Mouse (Mus musculus) intestine, postnatal 0 days (tissue): Measurements from ENCODE around the gene Gm10065. TPM values are rescaled to one million over a fixed set of nuclear protein-coding genes. Genes with fewer than 3 reads are reported as not detected.

Experiments
- ATAC-seq: fragments of 200-750 bp; cut with Nextera tagmentation; 2 replicates; pipeline ENCODE4 v1.8.0; 2017; ENCODE audit warnings: mild to moderate bottlenecking, moderate TSS enrichment, moderate library complexity
- H3K27ac ChIP-seq: fragments of 300-500 bp; sonication (generic); 2 replicates; pipeline ENCODE4 v1.5.1; 2014; ENCODE audit warnings: mild to moderate bottlenecking, low read depth, low read length, moderate library complexity
- H3K27me3 ChIP-seq: fragments of 300-500 bp; sonication (generic); replicated peaks from 2 replicates; pipeline ENCODE4 v1.6.1; 2014; ENCODE audit warnings: low read length, mixed read lengths; ENCODE audit not compliant: control insufficient read depth, insufficient read depth
- H3K36me3 ChIP-seq: fragments of 300-500 bp; sonication (generic); 2 replicates; pipeline ENCODE4 v1.6.1; 2014; ENCODE audit warnings: mild to moderate bottlenecking, moderate library complexity; ENCODE audit not compliant: control insufficient read depth, insufficient read depth
- H3K4me1 ChIP-seq: fragments of 300-500 bp; sonication (generic); replicated peaks from 2 replicates; pipeline ENCODE4 v1.6.1; 2014; ENCODE audit warnings: antibody characterized with exemption, low read length, mixed read lengths; ENCODE audit not compliant: control insufficient read depth, insufficient read depth
- H3K4me2 ChIP-seq: fragments of 300-500 bp; sonication (generic); replicated peaks from 2 replicates; pipeline ENCODE4 v1.6.1; 2014; ENCODE audit warnings: low read depth, mild to moderate bottlenecking, moderate library complexity
- H3K4me3 ChIP-seq: fragments of 300-500 bp; sonication (generic); 2 replicates; pipeline ENCODE4 v1.5.1; 2014; ENCODE audit warnings: low read depth, low read length
- H3K9ac ChIP-seq: fragments of 300-500 bp; sonication (generic); 2 replicates; pipeline ENCODE4 v1.6.1; 2014; ENCODE audit warnings: mild to moderate bottlenecking, low read depth, low read length
- H3K9me3 ChIP-seq: fragments of 300-500 bp; sonication (generic); 2 replicates; pipeline ENCODE4 v1.6.1; 2016; ENCODE audit warnings: mixed run types; ENCODE audit not compliant: control insufficient read depth
- CTCF ChIP-seq: sonication (generic); IDR thresholded peaks from 2 replicates; pipeline ENCODE4 v1.5.1; 2016; ENCODE audit warnings: low read depth, mild to moderate bottlenecking, control low read depth, antibody characterized with exemption, moderate library complexity
- WGBS: fragments of 180-500 bp; shearing (Covaris S2); extraction: QIAGEN DNeasy Blood & Tissue Kit; methylation state at CpG from one replicate; pipeline ENCODE4 v1.1.7; 2014; 5-methylcytosine and 5-hydroxymethylcytosine counted together
- microRNA counts: library from miRNA; unstranded; fragments of <30 nt; microRNA quantifications from one replicate; lab custom pipeline; 2016
- microRNA-seq: library from miRNA; unstranded; fragments of <30 nt; microRNA quantifications from one replicate; pipeline ENCODE4, GENCODE M21; 2016
- polyA plus RNA-seq: library from polyadenylated mRNA; unstranded; fragments of >200 nt; fragmentation: Nextera tagmentation; extraction: Ambion mirVana; gene quantifications from 2 replicates; pipeline ENCODE4 v1.2.1, GENCODE M21; 2015

Gm10065 gene
- polyA plus RNA-seq, 1 experiment from 2014 or later, result not detected

GRCm38 (mm10) chr13:21441207-21441572, 38.1 kb downstream of the Gm10065 start:
- Histone ChIP-seq H3K9me3 (no peaks in the 10 kb centered on the region), H3K36me3 (peaks cover 27% of the 10 kb centered on the region), H3K4me1 (0 out of 2 replicates have a peak, but pooled peaks cover 2% of the 10 kb centered on the region), H3K27ac (peak overlapping the region; percentile 62; the same call in 1 of the 2 replicates), H3K9ac (peak overlapping the region; percentile 68; the same call in 1 of the 2 replicates), H3K27me3 (no peaks in the 10 kb centered on the region), H3K4me3 (peak overlapping the region; percentile 63), H3K4me2 (peak overlapping the region; percentile 88)
- no peak for TF ChIP-seq CTCF
- 20% methylated on average over 10 of the region's 10 CpGs for WGBS
- no peak for ATAC-seq

- peak within 1 kb of the TSS; percentile 68 for H3K9ac ChIP-seq
- peak; percentile 81 for ATAC-seq
- peak within 1 kb of the TSS; percentile 62; the same call in 1 of the 2 replicates for H3K27ac ChIP-seq
- peaks cover 23% of the 10 kb centered on the region for H3K36me3 ChIP-seq
- 1% methylated on average over 32 of the region's 32 CpGs for WGBS
- no peaks in the 10 kb centered on the region for H3K9me3 ChIP-seq
- H3K4me2 ChIP-seq, result peak within 1 kb of the TSS; percentile 88
- no peaks in the 10 kb centered on the region for H3K27me3 ChIP-seq
- TF ChIP-seq CTCF, result peak; percentile 74
- H3K4me3 ChIP-seq, result peak within 1 kb of the TSS; percentile 63
- 0 out of 2 replicates have a peak, but pooled peaks cover 2% of the 10 kb centered on the region for H3K4me1 ChIP-seq
Measured at GRCm38 (mm10) chr13:21440503-21441206, 38.6 kb downstream of the Gm10065 start, which contains the start of gene Pgbd1. TSS of gene Pgbd1 (minus strand) at chr13:21441058.

GRCm38 (mm10) chr13:21435476-21435875, 43.8 kb downstream of the Gm10065 start:
- no peak for TF ChIP-seq CTCF
- Histone ChIP-seq H3K27ac (no peak overlapping the region), H3K4me3 (no peak overlapping the region), H3K27me3 (no peaks in the 10 kb centered on the region), H3K9me3 (no peaks in the 10 kb centered on the region), H3K4me1 (0 out of 2 replicates have a peak, but pooled peaks cover 2% of the 10 kb centered on the region), H3K9ac (no peak overlapping the region), H3K4me2 (no peak overlapping the region), H3K36me3 (no peaks in the 10 kb centered on the region)
- 82% methylated on average over 4 of the region's 4 CpGs for WGBS
- no peak for ATAC-seq

MicroRNAs encoded within 50 kb of the gene (microRNA counts, 519-probe panel; counts per million panel counts)
- 3,802 counts per million, percentile 52 among the panel's probes with 10 or more counts for microRNA mmu-miR-1896 (lab: Ali Mortazavi, UCI)

Small RNAs within 50 kb of the gene (microRNA-seq; reads per million reads assigned to microRNA genes)
- gene Mir1896, result not detected

Other genes with a start within 250 kb of the Gm10065 start
- not detected in 2 replicates for gene Gpx5, start 186.7 kb downstream of the Gm10065 start, polyA plus RNA-seq
- gene Gpx6, start 167.3 kb downstream of the Gm10065 start, polyA plus RNA-seq, result not detected in 2 replicates
- not detected in 2 replicates for gene Olfr1367, start 132.5 kb downstream of the Gm10065 start, polyA plus RNA-seq
- gene Zscan12, start 116.6 kb downstream of the Gm10065 start, polyA plus RNA-seq, result 3.5 and 3.9 TPM in 2 replicates
- 37.1 and 40.6 TPM in 2 replicates for gene Zkscan3, start 76.7 kb downstream of the Gm10065 start, polyA plus RNA-seq
- gene Pgbd1, start 38.4 kb downstream of the Gm10065 start, polyA plus RNA-seq, result 0.47 and 0.60 TPM in 2 replicates
- gene Zscan26, start 25.7 kb downstream of the Gm10065 start, polyA plus RNA-seq, result 11.4 and 14.7 TPM in 2 replicates
- gene Nkapl, start 10.9 kb downstream of the Gm10065 start, polyA plus RNA-seq, result 2.1 and 2.7 TPM in 2 replicates
- 1.4 and 2.3 TPM in 2 replicates for gene Zkscan4, start 534 bp downstream of the Gm10065 start, polyA plus RNA-seq
- gene AK157302, start 15.8 kb upstream of the Gm10065 start, polyA plus RNA-seq, result 0.12 and 0.30 TPM in 2 replicates
- 14.1 and 19.3 TPM in 2 replicates for gene Gm11273, start 22.0 kb upstream of the Gm10065 start, polyA plus RNA-seq
- 1.6 and 2.0 TPM in 2 replicates for gene Zkscan8, start 51.7 kb upstream of the Gm10065 start, polyA plus RNA-seq
- 0.14 TPM in 1 of 2 replicates, not detected in the other for gene Olfr1366, start 63.4 kb upstream of the Gm10065 start, polyA plus RNA-seq
- gene Olfr1535, start 80.5 kb upstream of the Gm10065 start, polyA plus RNA-seq, result not detected in 2 replicates
- gene Olfr1364, start 102.3 kb upstream of the Gm10065 start, polyA plus RNA-seq, result not detected in 2 replicates
- gene Olfr1362, start 134.6 kb upstream of the Gm10065 start, polyA plus RNA-seq, result not detected in 2 replicates
- 0.04 TPM in 1 of 2 replicates, not detected in the other for gene Olfr11, start 163.1 kb upstream of the Gm10065 start, polyA plus RNA-seq
- gene Olfr1361, start 183.9 kb upstream of the Gm10065 start, polyA plus RNA-seq, result not detected in 2 replicates
- gene Olfr1360, start 198.0 kb upstream of the Gm10065 start, polyA plus RNA-seq, result not detected in 2 replicates
- gene Olfr1359, start 218.7 kb upstream of the Gm10065 start, polyA plus RNA-seq, result not detected in 2 replicates
- gene Hist1h2bl, start 236.7 kb upstream of the Gm10065 start, polyA plus RNA-seq, result 1.9 TPM in 1 of 2 replicates, not detected in the other
- gene Hist1h2ai, start 237.0 kb upstream of the Gm10065 start, polyA plus RNA-seq, result 6.1 and 12.0 TPM in 2 replicates
- 2.4 and 2.9 TPM in 2 replicates for gene Hist1h3h, start 238.2 kb upstream of the Gm10065 start, polyA plus RNA-seq
- 0.51 and 0.76 TPM in 2 replicates for gene Hist1h2bm, start 242.6 kb upstream of the Gm10065 start, polyA plus RNA-seq